Mouse (Mus musculus): ENCODE measurements around the gene Itprid2. TPM values are rescaled to one million over a fixed set of nuclear protein-coding genes. Genes with fewer than 3 reads are reported as not detected.

Gene Itprid2
- polyA plus RNA-seq, 1 experiment from 2014 or later = 3.7 TPM

GRCm38 (mm10) chr2:79646237-79646688 is 11.1 kb downstream of the Itprid2 start:
- H3K4me1 ChIP-seq (ENCODE audit: insufficient read depth) = peaks cover 3% of the 10 kb centered on the region; the same call in 1 of the 2 replicates
- H3K4me3 ChIP-seq (ENCODE audit: low read depth, low read length) = no peak overlapping the region
- H3K27me3 ChIP-seq (ENCODE audit: insufficient read depth, low read length) = no peaks in the 10 kb centered on the region
- no peak overlapping the region for H3K4me2 ChIP-seq (ENCODE audit: low read depth, low read length)
- ATAC-seq (peak; percentile 17; the same call in 1 of the 2 replicates), DNase-seq (peak; percentile 34)
- no peak overlapping the region for H3K27ac ChIP-seq (ENCODE audit: low read depth)
- peaks cover 29% of the 10 kb centered on the region for H3K36me3 ChIP-seq (replicated peaks; ENCODE audit: insufficient read depth, low read length)
- H3K9ac ChIP-seq (replicated peaks) = no peak overlapping the region
- no peaks in the 10 kb centered on the region for H3K9me3 ChIP-seq (ENCODE audit: low read length)
- WGBS (ENCODE audit: insufficient replicate concordance) = 47% methylated on average over 4 of the region's 4 CpGs
- TF ChIP-seq EP300 (IDR thresholded peaks at IDR 0.05; ENCODE audit: low read depth) (no peak), CTCF (IDR thresholded peaks at IDR 0.05; ENCODE audit: low read depth) (peak; percentile 76)

GRCm38 (mm10) chr2:79647094-79647493 is 11.9 kb downstream of the Itprid2 start:
- no peak for ATAC-seq
- H3K4me1 ChIP-seq (ENCODE audit: insufficient read depth) = peaks cover 3% of the 10 kb centered on the region; the same call in 1 of the 2 replicates
- TF ChIP-seq CTCF (IDR thresholded peaks at IDR 0.05; ENCODE audit: low read depth) = no peak
- no peak for TF ChIP-seq EP300 (IDR thresholded peaks at IDR 0.05; ENCODE audit: low read depth)
- H3K27ac ChIP-seq (ENCODE audit: low read depth) = no peak overlapping the region
- WGBS (ENCODE audit: insufficient replicate concordance) = 78% methylated on average over 4 of the region's 4 CpGs
- H3K27me3 ChIP-seq (ENCODE audit: insufficient read depth, low read length) = no peaks in the 10 kb centered on the region
- DNase-seq = no peak
- H3K9me3 ChIP-seq (ENCODE audit: low read length) = no peaks in the 10 kb centered on the region
- no peak overlapping the region for H3K4me2 ChIP-seq (ENCODE audit: low read depth, low read length)
- peaks cover 25% of the 10 kb centered on the region for H3K36me3 ChIP-seq (replicated peaks; ENCODE audit: insufficient read depth, low read length)
- H3K9ac ChIP-seq (replicated peaks) = no peak overlapping the region
- no peak overlapping the region for H3K4me3 ChIP-seq (ENCODE audit: low read depth, low read length)

- Histone ChIP-seq H3K36me3 (replicated peaks; ENCODE audit: insufficient read depth, low read length) (peaks cover 23% of the 10 kb centered on the region), H3K4me2 (ENCODE audit: low read depth, low read length) (no peak overlapping the region), H3K9ac (replicated peaks) (no peak overlapping the region), H3K27ac (ENCODE audit: low read depth) (no peak overlapping the region), H3K27me3 (ENCODE audit: insufficient read depth, low read length) (no peaks in the 10 kb centered on the region), H3K4me3 (ENCODE audit: low read depth, low read length) (no peak overlapping the region), H3K4me1 (ENCODE audit: insufficient read depth) (peaks cover 3% of the 10 kb centered on the region; the same call in 1 of the 2 replicates), H3K9me3 (ENCODE audit: low read length) (no peaks in the 10 kb centered on the region)
- 55% methylated on average over 2 of the region's 2 CpGs for WGBS (ENCODE audit: insufficient replicate concordance)
- ATAC-seq (no peak), DNase-seq (no peak)
- TF ChIP-seq EP300 (IDR thresholded peaks at IDR 0.05; ENCODE audit: low read depth) = no peak
- no peak for TF ChIP-seq CTCF (IDR thresholded peaks at IDR 0.05; ENCODE audit: low read depth)
These were observed 12.6 kb downstream of the Itprid2 start for GRCm38 (mm10) chr2:79647728-79648127.

GRCm38 (mm10) chr2:79651185-79651584 is 16.0 kb downstream of the Itprid2 start:
- Histone ChIP-seq H3K9ac (replicated peaks) (no peak overlapping the region), H3K4me3 (ENCODE audit: low read depth, low read length) (no peak overlapping the region), H3K27me3 (ENCODE audit: insufficient read depth, low read length) (no peaks in the 10 kb centered on the region), H3K36me3 (replicated peaks; ENCODE audit: insufficient read depth, low read length) (peaks cover 15% of the 10 kb centered on the region), H3K4me2 (ENCODE audit: low read depth, low read length) (peak overlapping the region; percentile 0; the same call in 1 of the 2 replicates), H3K9me3 (ENCODE audit: low read length) (no peaks in the 10 kb centered on the region), H3K27ac (ENCODE audit: low read depth) (no peak overlapping the region), H3K4me1 (ENCODE audit: insufficient read depth) (peaks cover 10% of the 10 kb centered on the region)
- DNase-seq (no peak), ATAC-seq (no peak)
- 62% methylated on average over 3 of the region's 3 CpGs for WGBS (ENCODE audit: insufficient replicate concordance)
- TF ChIP-seq EP300 (IDR thresholded peaks at IDR 0.05; ENCODE audit: low read depth) (no peak), CTCF (IDR thresholded peaks at IDR 0.05; ENCODE audit: low read depth) (no peak)

- TF ChIP-seq CTCF (IDR thresholded peaks at IDR 0.05; ENCODE audit: low read depth) (no peak), EP300 (IDR thresholded peaks at IDR 0.05; ENCODE audit: low read depth) (no peak)
- no peak for ATAC-seq
- H3K4me1 ChIP-seq (ENCODE audit: insufficient read depth) = peaks cover 10% of the 10 kb centered on the region
- no peak overlapping the region for H3K27ac ChIP-seq (ENCODE audit: low read depth)
- H3K27me3 ChIP-seq (ENCODE audit: insufficient read depth, low read length) = no peaks in the 10 kb centered on the region
- no peak overlapping the region for H3K4me2 ChIP-seq (ENCODE audit: low read depth, low read length)
- no peak overlapping the region for H3K4me3 ChIP-seq (ENCODE audit: low read depth, low read length)
- WGBS (ENCODE audit: insufficient replicate concordance) = 58% methylated on average over 3 of the region's 3 CpGs
- no peaks in the 10 kb centered on the region for H3K9me3 ChIP-seq (ENCODE audit: low read length)
- H3K36me3 ChIP-seq (replicated peaks; ENCODE audit: insufficient read depth, low read length) = peaks cover 19% of the 10 kb centered on the region
- H3K9ac ChIP-seq (replicated peaks) = no peak overlapping the region
- no peak for DNase-seq
These were observed 16.5 kb downstream of the Itprid2 start for GRCm38 (mm10) chr2:79651701-79652100.

- WGBS (ENCODE audit: insufficient replicate concordance) = 62% methylated on average over 4 of the region's 4 CpGs
- TF ChIP-seq EP300 (IDR thresholded peaks at IDR 0.05; ENCODE audit: low read depth) (no peak), CTCF (IDR thresholded peaks at IDR 0.05; ENCODE audit: low read depth) (no peak)
- H3K4me2 ChIP-seq (ENCODE audit: low read depth, low read length) = no peak overlapping the region
These were observed 17.4 kb downstream of the Itprid2 start for GRCm38 (mm10) chr2:79652502-79652901.

More at GRCm38 (mm10) chr2:79652502-79652901, 17.4 kb downstream of the Itprid2 start:
- Histone ChIP-seq H3K36me3 (replicated peaks; ENCODE audit: insufficient read depth, low read length) (peaks cover 22% of the 10 kb centered on the region), H3K27me3 (ENCODE audit: insufficient read depth, low read length) (no peaks in the 10 kb centered on the region), H3K27ac (ENCODE audit: low read depth) (no peak overlapping the region), H3K9me3 (ENCODE audit: low read length) (no peaks in the 10 kb centered on the region), H3K4me3 (ENCODE audit: low read depth, low read length) (no peak overlapping the region), H3K9ac (replicated peaks) (no peak overlapping the region), H3K4me1 (ENCODE audit: insufficient read depth) (peaks cover 6% of the 10 kb centered on the region)
- DNase-seq (no peak), ATAC-seq (no peak)

Data from liver, postnatal 0 days (tissue).